Mouse (Mus musculus) limb, embryonic 11.5 days (tissue): ENCODE measurements at regions not wholly inside any gene's neighbourhood (a gene's known extent, or its start where the extent isn't known, plus 50 kb on each side); places are given as distances from the start of the nearest gene placed in this dataset.

Experiments
- ATAC-seq: fragments of 200-750 bp; cut with Nextera tagmentation; 2 replicates; pipeline ENCODE4 v1.8.0; 2017; ENCODE audit warnings: low read depth; ENCODE audit not compliant: insufficient number of reproducible peaks, low FRiP score, low TSS enrichment
- DNase-seq: peaks from one replicate; pipeline ENCODE4 v3.0.0-alpha.2; 2015; ENCODE audit warnings: low spot score
- H3K27ac ChIP-seq: fragments of 300-500 bp; sonication (generic); replicated peaks from 2 replicates; pipeline ENCODE4 v1.5.1; 2014; ENCODE audit warnings: low read depth, mild to moderate bottlenecking, low read length
- H3K27me3 ChIP-seq: fragments of 300-500 bp; sonication (generic); 2 replicates; pipeline ENCODE4 v1.6.1; 2014; ENCODE audit warnings: mild to moderate bottlenecking, low read length, mixed read lengths; ENCODE audit not compliant: control insufficient read depth, insufficient read depth
- H3K36me3 ChIP-seq: fragments of 300-500 bp; sonication (generic); 2 replicates; pipeline ENCODE4 v1.6.1; 2014; ENCODE audit warnings: mild to moderate bottlenecking, low read length, moderate library complexity, mixed read lengths; ENCODE audit not compliant: control insufficient read depth, insufficient read depth
- H3K4me1 ChIP-seq: fragments of 300-500 bp; sonication (generic); 2 replicates; pipeline ENCODE4 v1.6.1; 2014; ENCODE audit warnings: low read length, mixed read lengths; ENCODE audit not compliant: control insufficient read depth, insufficient read depth
- H3K4me2 ChIP-seq: fragments of 300-500 bp; sonication (generic); 2 replicates; pipeline ENCODE4 v1.6.1; 2014; ENCODE audit warnings: low read depth, mild to moderate bottlenecking, moderate library complexity; ENCODE audit not compliant: severe bottlenecking
- H3K4me3 ChIP-seq: fragments of 300-500 bp; sonication (generic); 2 replicates; pipeline ENCODE4 v1.5.1; 2014; ENCODE audit warnings: low read depth, low read length
- H3K9ac ChIP-seq: fragments of 300-500 bp; sonication (generic); 2 replicates; pipeline ENCODE4 v1.6.1; 2014; ENCODE audit warnings: mild to moderate bottlenecking, low read length
- H3K9me3 ChIP-seq: fragments of 300-500 bp; sonication (generic); 2 replicates; pipeline ENCODE4 v1.6.1; 2016; ENCODE audit warnings: low read length; ENCODE audit not compliant: control insufficient read depth
- WGBS: fragments of 180-500 bp; shearing (Covaris S2); extraction: QIAGEN DNeasy Blood & Tissue Kit; methylation state at CpG from one replicate; pipeline ENCODE4 v1.1.7; 2014; 5-methylcytosine and 5-hydroxymethylcytosine counted together

DNA sequence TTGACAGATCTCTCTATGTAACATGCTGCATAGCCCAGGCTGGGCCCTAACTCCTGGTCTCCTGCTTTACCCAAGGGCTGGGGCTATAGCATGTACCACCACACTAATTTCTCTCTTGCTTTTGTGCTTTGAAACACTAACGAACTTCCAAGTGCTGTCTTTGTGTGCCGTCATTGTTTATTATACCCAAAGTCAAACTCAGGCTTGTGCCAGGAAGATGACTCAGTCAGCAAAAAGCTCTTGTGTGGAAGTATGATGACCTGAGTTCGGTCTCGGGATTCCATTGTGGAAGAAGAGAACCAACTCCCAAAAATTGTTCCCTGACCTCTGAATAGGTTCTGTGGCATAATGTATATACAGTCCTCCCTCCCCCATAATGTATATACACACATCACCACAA lies 84.1 kb upstream of the Syt6 start:
- Histone ChIP-seq H3K27me3 (no peaks in the 10 kb centered on the region), H3K4me1 (no peaks in the 10 kb centered on the region), H3K4me3 (no peak overlapping the region), H3K27ac (no peak overlapping the region), H3K9me3 (no peaks in the 10 kb centered on the region), H3K4me2 (no peak overlapping the region), H3K36me3 (no peaks in the 10 kb centered on the region), H3K9ac (no peak overlapping the region)
- 83% methylated on average over 4 of the region's 4 CpGs for WGBS
- no peak for DNase-seq
- no peak for ATAC-seq

DNA sequence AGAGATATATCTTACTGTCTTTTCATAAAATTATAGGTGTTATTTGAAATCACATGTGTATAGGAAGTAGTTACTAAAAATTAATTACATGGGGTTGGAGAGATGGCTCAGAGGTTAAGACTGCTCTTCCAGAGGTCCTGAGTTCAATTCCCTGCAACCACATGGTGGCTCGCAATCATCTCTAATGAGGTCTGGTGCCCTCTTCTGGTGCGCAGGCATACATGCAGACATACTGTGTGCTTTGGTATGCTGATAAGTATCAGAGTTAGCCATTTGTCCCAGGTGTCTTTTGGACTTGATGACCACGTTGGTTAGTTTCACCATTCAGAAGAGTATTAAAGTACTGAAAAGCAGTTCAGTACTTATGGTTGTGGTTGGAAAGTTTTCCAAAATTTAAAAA lies 82.8 kb upstream of the Syt6 start:
- Histone ChIP-seq H3K4me2 (no peak overlapping the region), H3K4me1 (no peaks in the 10 kb centered on the region), H3K27me3 (no peaks in the 10 kb centered on the region), H3K9ac (no peak overlapping the region), H3K27ac (no peak overlapping the region), H3K9me3 (no peaks in the 10 kb centered on the region), H3K4me3 (no peak overlapping the region), H3K36me3 (no peaks in the 10 kb centered on the region)
- no peak for ATAC-seq
- no peak for DNase-seq
- WGBS = 89% methylated on average over 3 of the region's 3 CpGs

GRCm38 (mm10) chr3:103493623-103494022 lies 81.4 kb upstream of the Syt6 start:
- DNase-seq = no peak
- Histone ChIP-seq H3K9ac (no peak overlapping the region), H3K4me1 (no peaks in the 10 kb centered on the region), H3K9me3 (no peaks in the 10 kb centered on the region), H3K27me3 (no peaks in the 10 kb centered on the region), H3K4me3 (no peak overlapping the region), H3K27ac (no peak overlapping the region), H3K4me2 (no peak overlapping the region), H3K36me3 (no peaks in the 10 kb centered on the region)
- no peak for ATAC-seq
- 98% methylated on average over 1 of the region's 1 CpGs for WGBS

- 84% methylated on average over 3 of the region's 3 CpGs for WGBS
- ATAC-seq = no peak
- Histone ChIP-seq H3K4me1 (no peaks in the 10 kb centered on the region), H3K36me3 (no peaks in the 10 kb centered on the region), H3K27me3 (no peaks in the 10 kb centered on the region), H3K27ac (no peak overlapping the region), H3K9ac (no peak overlapping the region), H3K4me2 (no peak overlapping the region), H3K9me3 (no peaks in the 10 kb centered on the region), H3K4me3 (no peak overlapping the region)
- no peak for DNase-seq
Measured at GRCm38 (mm10) chr3:103494043-103494442, 81.0 kb upstream of the Syt6 start.

GRCm38 (mm10) chr3:103496083-103496482 lies 78.9 kb upstream of the Syt6 start:
- H3K9me3 ChIP-seq = no peaks in the 10 kb centered on the region
- H3K4me3 ChIP-seq = no peak overlapping the region
- no peaks in the 10 kb centered on the region for H3K4me1 ChIP-seq
- no peak overlapping the region for H3K9ac ChIP-seq
- no peaks in the 10 kb centered on the region for H3K27me3 ChIP-seq
- no peak overlapping the region for H3K4me2 ChIP-seq
- no peak overlapping the region for H3K27ac ChIP-seq
- no peaks in the 10 kb centered on the region for H3K36me3 ChIP-seq
- DNase-seq (no peak), ATAC-seq (no peak)
- 90% methylated on average over 6 of the region's 6 CpGs for WGBS

GRCm38 (mm10) chr3:103496683-103497082 lies 78.3 kb upstream of the Syt6 start:
- H3K4me2 ChIP-seq = no peak overlapping the region
- no peaks in the 10 kb centered on the region for H3K36me3 ChIP-seq
- no peak overlapping the region for H3K4me3 ChIP-seq
- 65% methylated on average over 3 of the region's 3 CpGs for WGBS
- H3K27me3 ChIP-seq = no peaks in the 10 kb centered on the region
- DNase-seq (no peak), ATAC-seq (no peak)
- H3K9me3 ChIP-seq = no peaks in the 10 kb centered on the region
- H3K9ac ChIP-seq = no peak overlapping the region
- H3K27ac ChIP-seq = no peak overlapping the region
- no peaks in the 10 kb centered on the region for H3K4me1 ChIP-seq

DNA sequence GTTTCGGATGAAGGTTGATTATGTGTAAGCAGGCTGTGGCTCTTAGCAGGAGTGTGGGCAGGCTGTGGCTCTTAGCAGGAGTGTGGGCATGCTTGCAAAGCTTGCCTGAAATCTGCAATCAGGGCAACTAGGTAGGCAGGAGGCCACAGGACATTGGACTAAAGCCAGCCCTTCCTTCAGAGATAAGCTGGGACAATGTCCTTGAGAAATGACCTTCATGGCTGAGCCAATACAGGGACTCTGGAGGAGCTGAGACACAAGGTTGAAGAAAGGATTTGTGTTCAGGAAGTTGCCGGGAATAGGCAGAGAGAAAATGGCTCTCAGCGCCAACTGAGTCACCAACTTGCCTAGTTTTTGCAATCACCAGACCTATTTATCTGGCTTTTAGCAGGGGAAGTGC lies 77.3 kb upstream of the Syt6 start:
- WGBS = 87% methylated on average over 3 of the region's 3 CpGs

GRCm38 (mm10) chr3:103498458-103498857 lies 76.6 kb upstream of the Syt6 start:
- H3K27me3 ChIP-seq = no peaks in the 10 kb centered on the region
- no peak overlapping the region for H3K27ac ChIP-seq
- no peak overlapping the region for H3K9ac ChIP-seq
- no peak overlapping the region for H3K4me2 ChIP-seq
- 85% methylated on average over 4 of the region's 4 CpGs for WGBS
- no peak overlapping the region for H3K4me3 ChIP-seq
- ATAC-seq = no peak
- H3K4me1 ChIP-seq = no peaks in the 10 kb centered on the region
- no peaks in the 10 kb centered on the region for H3K36me3 ChIP-seq
- no peak for DNase-seq
- no peaks in the 10 kb centered on the region for H3K9me3 ChIP-seq

More for the DNA sequence above, 77.3 kb upstream of the Syt6 start:
- no peak overlapping the region for H3K4me2 ChIP-seq
- H3K27ac ChIP-seq = no peak overlapping the region
- ATAC-seq (no peak), DNase-seq (no peak)
- H3K9ac ChIP-seq = no peak overlapping the region
- H3K4me3 ChIP-seq = no peak overlapping the region
- H3K4me1 ChIP-seq = no peaks in the 10 kb centered on the region
- H3K9me3 ChIP-seq = no peaks in the 10 kb centered on the region
- H3K27me3 ChIP-seq = no peaks in the 10 kb centered on the region
- H3K36me3 ChIP-seq = no peaks in the 10 kb centered on the region

- Histone ChIP-seq H3K27me3 (no peaks in the 10 kb centered on the region), H3K9me3 (no peaks in the 10 kb centered on the region), H3K27ac (no peak overlapping the region), H3K4me1 (no peaks in the 10 kb centered on the region), H3K4me3 (no peak overlapping the region), H3K4me2 (no peak overlapping the region), H3K9ac (no peak overlapping the region), H3K36me3 (no peaks in the 10 kb centered on the region)
- no peak for ATAC-seq
- DNase-seq = no peak
- WGBS = 57% methylated on average over 1 of the region's 1 CpGs
Measured at GRCm38 (mm10) chr3:103499801-103500200, 75.2 kb upstream of the Syt6 start.
